Mouse (Mus musculus): ENCODE data around the gene Rbm4.

Gene Rbm4

DNA sequence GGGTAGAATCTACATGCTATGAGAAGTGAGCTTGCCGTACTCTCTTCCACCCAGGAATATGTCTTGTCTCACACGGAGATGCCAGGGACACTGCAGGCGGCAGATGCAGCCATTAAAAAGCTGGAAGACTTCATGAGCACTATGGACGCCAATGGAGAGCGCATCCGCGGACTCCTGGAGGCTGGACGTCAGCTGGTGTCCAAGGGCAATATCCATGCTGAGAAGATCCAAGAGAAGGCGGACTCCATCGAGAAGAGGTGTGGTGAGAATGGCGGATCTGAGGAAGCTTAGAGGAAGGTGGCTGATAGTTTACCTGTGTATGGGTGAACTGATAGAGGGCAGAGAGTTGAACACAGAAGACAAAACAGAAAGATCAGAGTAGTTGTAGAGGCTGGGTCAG, 54.6 kb downstream of the Rbm4 start:
- DNase-seq: no peak

DNA sequence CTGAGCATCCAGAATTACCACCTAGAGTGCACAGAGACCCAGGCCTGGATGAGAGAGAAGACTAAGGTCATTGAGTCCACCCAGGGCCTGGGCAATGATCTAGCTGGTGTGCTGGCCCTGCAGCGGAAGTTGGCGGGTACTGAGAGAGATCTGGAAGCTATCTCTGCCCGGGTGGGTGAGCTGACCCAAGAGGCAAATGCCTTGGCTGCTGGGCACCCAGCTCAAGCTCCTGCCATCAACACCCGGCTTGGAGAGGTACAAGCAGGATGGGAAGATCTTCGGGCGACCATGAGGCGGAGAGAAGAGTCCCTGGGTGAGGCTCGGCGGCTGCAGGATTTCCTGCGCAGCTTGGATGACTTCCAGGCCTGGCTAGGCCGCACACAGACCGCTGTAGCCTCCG, 55.8 kb downstream of the Rbm4 start:
- no peak for DNase-seq

All from kidney, postnatal 36 days (tissue).